Mouse (Mus musculus) layer of hippocampus, adult 9-11 months (tissue): ENCODE measurements at regions not wholly inside any gene's neighbourhood (a gene's known extent, or its start where the extent isn't known, plus 50 kb on each side); places are given as distances from the start of the nearest gene placed in this dataset.

Experiments used
- DNase-seq: peaks from one replicate; pipeline ENCODE4 v3.0.0; 2022

GRCm38 (mm10) chr16:30652692-30653091, 53.2 kb downstream of the Fam43a start:
- no peak for DNase-seq

DNA sequence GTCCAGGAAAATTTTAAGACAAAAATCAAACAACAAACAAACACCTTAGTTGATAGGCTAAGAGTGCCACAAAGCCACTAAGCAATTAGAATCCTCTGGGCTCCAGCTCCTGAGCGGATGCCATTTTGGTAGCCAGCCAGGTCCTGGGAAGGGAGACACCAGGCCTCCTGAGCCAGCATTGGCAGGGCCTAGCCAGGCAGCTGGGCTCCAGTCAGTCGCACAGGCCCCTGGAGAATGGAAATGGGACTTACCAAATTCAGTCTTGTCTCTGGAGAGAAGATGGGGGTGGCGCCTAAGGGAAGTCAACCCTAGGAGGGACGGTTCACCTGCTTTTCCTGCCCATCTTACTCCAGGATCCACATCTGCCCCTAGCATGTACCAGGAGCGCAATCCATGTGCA, 54.3 kb downstream of the Fam43a start:
- DNase-seq, result peak; percentile 55

GRCm38 (mm10) chr16:30654226-30654625, 54.7 kb downstream of the Fam43a start:
- DNase-seq, result no peak

DNA sequence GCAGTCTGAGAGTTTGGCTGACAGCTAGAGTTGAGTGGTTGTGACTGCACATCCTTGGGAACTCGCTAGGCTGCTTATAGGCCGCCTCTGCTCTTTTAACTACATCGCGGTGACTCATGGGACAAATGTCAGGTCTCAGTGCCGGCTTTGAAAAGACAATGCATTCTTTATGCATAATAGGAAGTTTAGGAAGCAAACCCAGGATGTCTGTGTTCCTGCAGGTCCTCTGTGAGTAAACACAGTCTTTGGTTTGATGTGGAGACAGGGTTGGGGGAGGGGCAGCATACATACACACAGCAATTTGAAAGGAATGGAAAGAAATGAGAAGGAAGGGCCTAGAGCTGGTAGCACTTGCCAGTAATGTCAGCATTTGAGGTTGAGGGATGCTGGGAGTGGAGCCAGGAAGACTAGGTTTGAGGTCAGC, 56.3 kb downstream of the Fam43a start:
- DNase-seq, result no peak

DNA sequence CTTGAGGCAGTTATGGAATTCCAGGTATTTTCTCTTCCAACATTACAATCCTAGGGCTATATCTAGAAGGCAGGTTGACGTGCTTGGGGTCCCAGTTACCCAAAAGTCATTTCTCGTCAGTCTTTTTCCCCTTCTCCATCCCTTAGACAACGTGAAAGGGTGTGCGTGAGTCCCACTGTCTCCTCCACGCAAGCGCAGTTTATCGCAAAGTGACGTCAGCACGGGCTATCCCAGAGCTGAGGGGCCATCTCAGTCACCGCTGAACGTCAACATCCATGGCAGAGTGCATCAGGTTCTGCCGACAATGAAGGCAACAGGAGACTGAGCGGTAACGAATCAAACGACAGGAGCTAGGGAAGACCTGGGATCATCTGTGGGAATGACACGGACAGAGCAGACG, 57.4 kb downstream of the Fam43a start:
- DNase-seq, result no peak

DNA sequence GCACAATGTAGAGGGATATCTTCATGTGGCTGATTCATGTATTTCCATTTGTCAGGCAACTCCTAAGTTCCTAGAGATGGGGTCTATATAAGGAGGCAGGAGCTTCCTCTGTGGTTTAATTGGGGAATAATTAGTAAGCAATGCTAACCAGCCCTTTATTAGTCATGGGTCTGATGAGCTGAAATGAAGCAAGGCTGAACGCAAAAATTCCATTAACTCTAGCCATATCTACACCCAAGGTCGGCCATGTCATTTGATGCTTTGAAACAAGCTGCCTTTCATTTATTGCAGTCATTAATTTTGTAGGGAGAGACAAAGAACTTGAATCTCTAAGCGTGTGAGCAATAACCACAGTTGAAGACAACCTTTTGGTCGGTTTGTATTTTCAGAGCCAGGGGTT, 59.4 kb downstream of the Fam43a start:
- no peak for DNase-seq

- peak; percentile 57 for DNase-seq
Measured at GRCm38 (mm10) chr16:30661086-30661977, 61.8 kb downstream of the Fam43a start.

- DNase-seq, result no peak
Measured at GRCm38 (mm10) chr16:30663055-30663454, 63.5 kb downstream of the Fam43a start.

DNA sequence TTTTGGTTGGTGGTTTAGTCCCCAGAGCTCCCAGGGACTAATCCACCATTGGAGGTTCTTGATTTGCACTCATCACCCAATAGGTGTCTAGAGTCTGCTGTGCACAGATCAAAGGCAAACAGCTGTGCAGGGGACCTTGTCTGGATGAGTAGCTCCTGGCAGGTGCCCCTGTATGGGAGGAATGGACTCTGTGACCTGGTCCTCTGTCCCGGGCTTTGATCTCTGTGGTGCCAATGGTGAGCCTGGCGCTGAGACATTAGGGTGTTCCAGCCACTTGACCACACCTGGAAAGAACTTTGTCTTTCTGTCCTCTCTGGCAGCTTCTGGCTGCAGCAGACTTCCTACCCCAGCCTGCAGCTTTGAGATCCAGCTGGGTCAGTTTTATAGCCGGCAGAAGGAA, 64.4 kb downstream of the Fam43a start:
- no peak for DNase-seq

DNA sequence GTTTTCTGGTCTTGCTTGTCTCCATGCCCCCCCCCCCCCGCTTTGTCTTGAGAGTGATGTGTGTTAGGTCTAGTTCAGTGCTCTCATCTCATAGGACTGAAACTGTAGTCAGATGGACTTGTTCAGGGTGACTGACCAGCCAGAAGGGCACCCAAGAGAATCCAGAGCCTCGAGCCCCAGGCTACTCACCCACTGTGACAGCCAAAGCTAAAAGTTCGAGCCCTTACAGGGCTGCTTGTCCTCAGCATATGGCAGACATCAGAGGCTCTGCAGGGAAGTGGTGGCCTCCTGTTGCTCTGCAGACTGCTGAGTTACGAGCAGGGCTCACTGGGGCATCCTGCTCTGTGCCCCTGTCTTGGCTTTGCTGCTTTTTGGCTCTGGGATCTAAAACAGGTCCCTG, 64.9 kb downstream of the Fam43a start:
- no peak for DNase-seq

- no peak for DNase-seq
Measured at GRCm38 (mm10) chr16:30665881-30666280, 66.4 kb downstream of the Fam43a start.

GRCm38 (mm10) chr16:30669883-30670282, 70.4 kb downstream of the Fam43a start:
- no peak for DNase-seq

DNA sequence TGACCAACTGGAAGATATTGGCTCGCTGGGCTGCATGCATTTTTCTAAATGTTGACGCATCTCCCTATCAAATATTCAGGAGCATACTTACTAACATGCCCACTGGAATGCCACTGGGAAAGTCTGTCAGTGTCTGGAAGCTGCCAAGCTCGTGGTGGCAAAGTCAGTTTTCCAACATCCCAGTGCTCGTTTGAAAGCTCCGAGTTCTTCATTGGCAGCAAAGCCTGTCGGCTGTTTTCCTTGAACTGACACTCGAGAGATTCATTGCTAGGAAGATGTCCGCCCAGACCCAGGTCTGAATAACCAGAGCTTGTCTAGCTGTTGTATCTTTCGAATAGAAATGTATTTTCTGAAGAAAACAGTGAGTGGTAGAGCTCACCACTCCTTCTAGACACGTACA, 72.1 kb downstream of the Fam43a start:
- DNase-seq, result no peak

DNA sequence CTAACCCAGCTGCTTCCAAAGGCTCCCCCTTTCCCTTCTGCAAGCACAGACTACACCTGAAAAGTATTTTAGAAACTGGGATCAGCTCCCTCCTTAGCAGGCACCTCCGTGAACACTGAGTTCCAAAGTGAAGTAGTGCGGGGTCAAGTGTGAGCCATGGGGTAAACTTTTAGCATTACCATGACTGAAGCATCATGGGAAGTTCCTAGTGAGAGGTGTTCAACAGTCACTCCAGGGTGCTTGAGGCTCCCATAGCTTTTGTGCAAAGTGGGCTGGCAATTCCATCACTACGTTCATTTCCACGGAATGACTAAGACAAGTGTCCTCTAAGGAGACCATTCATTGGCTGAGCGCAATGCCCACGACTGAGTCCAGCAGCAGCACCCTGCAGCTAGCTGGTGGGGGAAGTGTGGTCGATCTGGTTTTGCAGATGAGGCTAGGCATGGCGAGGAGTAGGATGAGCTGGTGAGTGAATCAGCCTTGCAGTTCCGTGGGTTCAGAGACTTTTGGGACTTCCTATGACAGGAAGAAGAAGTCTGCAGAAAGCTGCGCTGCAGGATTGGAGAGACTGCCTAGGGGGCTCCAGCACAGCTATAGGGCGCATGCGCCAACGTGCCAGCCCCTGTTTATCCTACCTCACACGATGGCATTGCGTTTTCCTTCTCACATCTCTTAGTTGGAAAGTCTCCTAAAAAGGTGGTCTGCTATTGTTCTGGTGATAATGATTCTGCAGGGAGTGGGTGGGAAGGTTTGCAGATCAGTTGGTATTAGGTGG, 73.4 kb downstream of the Fam43a start:
- DNase-seq, result no peak

- no peak for DNase-seq
Measured at GRCm38 (mm10) chr16:30673662-30674061, 74.1 kb downstream of the Fam43a start.

GRCm38 (mm10) chr16:30675829-30676228, 76.3 kb downstream of the Fam43a start:
- no peak for DNase-seq

DNA sequence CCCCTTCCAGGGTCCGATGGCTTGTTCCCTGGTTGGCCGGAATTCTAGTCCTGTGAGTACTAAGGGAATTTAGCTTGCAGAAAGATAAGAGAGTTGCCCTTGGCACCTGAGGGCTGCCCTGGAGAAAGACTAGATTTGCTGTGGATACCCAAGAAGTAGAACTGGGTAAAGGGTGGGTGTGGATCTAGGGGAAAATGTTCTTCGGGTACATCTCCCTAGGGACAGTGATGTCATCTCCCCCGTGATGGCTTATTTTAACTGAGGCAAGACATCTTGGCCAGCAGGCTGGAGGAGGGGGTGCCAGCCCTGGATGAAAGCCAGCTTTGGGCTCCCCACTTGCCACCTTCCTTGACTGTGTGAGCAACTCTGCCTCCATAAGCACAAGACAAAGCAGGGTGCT, 77.5 kb downstream of the Fam43a start:
- no peak for DNase-seq

- no peak for DNase-seq
Measured at GRCm38 (mm10) chr16:30677896-30678707, 78.6 kb downstream of the Fam43a start.

- DNase-seq, result no peak
Measured at GRCm38 (mm10) chr16:30678708-30679492, 79.4 kb downstream of the Fam43a start.

- DNase-seq, result no peak
Measured at GRCm38 (mm10) chr16:30679493-30679811, 79.9 kb downstream of the Fam43a start.

DNA sequence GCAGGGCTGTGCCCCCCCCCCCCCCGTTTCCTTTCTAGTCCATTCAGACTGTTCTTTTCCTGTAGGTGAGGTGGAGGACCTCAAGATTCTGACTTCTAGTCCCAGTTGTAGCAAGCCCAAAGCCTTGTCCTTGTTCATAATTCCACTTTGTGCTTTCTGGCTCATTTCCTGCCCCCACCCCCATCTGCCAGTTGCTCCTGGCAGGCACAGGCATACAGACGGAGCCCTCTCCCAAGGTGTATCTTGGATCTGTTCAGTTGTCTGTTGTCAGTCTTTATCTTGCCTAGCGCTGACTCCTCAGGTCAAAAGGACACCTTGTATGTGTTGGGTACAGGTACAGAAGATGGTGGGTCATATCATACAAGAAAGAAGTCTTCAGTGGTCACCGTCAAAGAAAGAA, 81.9 kb downstream of the Fam43a start:
- no peak for DNase-seq

DNA sequence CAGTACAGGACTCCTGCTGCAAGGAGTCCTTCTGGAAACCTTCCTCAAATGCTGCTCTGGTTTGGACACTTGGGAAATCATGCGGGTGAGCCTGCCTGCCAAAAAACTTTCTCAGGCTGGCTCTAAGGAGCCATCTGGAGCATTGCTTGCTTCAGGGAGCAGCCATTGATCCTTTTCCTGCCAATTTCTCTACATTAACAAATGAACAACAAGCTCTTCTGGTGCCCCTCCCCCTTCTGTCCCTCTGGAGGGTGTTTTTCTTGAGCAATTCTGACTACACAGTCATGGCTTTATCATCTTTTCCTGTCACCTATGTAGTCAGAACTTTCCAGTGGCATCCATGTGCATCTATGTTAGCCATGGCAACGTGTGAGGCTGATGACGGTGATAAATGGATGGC, 84.5 kb downstream of the Fam43a start:
- DNase-seq, result peak; percentile 75

DNA sequence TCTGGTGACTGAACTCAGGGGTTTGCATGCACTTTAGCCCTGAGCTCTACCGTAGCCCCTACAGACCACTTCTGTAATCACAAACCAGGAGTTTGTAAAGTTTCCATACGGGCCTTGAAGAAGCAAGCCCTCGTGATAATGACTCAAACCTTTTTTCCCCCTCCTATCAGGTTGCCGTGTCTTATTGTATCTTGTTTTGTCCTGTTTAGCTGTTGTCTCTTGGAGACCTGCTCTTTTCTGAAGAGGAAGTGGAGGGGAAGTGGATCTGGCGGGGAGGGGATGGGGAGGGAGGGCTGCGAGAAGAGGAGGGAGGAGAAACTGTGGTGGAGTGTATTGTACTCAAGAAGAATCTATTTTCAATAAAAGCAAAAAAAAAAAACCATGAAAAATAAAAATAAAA, 87.0 kb downstream of the Fam43a start:
- DNase-seq, result no peak
